Mouse (Mus musculus) urinary bladder, adult 2 months (tissue): ENCODE measurements around the gene Abl1. TPM values are rescaled to one million over a fixed set of nuclear protein-coding genes. Genes with fewer than 3 reads are reported as not detected.

Source experiments
- DNase-seq: peaks from one replicate; pipeline ENCODE4 v3.0.0; 2022; ENCODE audit warnings: low spot score
- polyA plus RNA-seq: library from polyadenylated mRNA; depleted of rRNA; stranded (reverse); fragments of >200 nt; gene quantifications from 2 replicates; pipeline ENCODE4 v1.2.3, GENCODE M21; 2012; rRNA removed

Abl1 gene
- polyA plus RNA-seq, 1 experiment: 62.8 TPM

GRCm38 (mm10) chr2:31825469-31825911 is 137.3 kb downstream of the Abl1 start:
- no peak for DNase-seq

- no peak for DNase-seq
Observed at GRCm38 (mm10) chr2:31826094-31827085, 138.2 kb downstream of the Abl1 start.

- no peak for DNase-seq
Observed at GRCm38 (mm10) chr2:31827877-31828276, 139.7 kb downstream of the Abl1 start.

GRCm38 (mm10) chr2:31828311-31828825 is 140.2 kb downstream of the Abl1 start:
- no peak for DNase-seq

- no peak for DNase-seq
Observed at GRCm38 (mm10) chr2:31836091-31836490, 147.9 kb downstream of the Abl1 start.

- no peak for DNase-seq
Observed at GRCm38 (mm10) chr2:31836985-31837384, 148.8 kb downstream of the Abl1 start.

GRCm38 (mm10) chr2:31838868-31839267 is 150.7 kb downstream of the Abl1 start:
- no peak for DNase-seq

- no peak for DNase-seq
Observed at GRCm38 (mm10) chr2:31844729-31845136, 156.6 kb downstream of the Abl1 start.

- no peak for DNase-seq
Observed at GRCm38 (mm10) chr2:31845512-31845895, 157.3 kb downstream of the Abl1 start.

GRCm38 (mm10) chr2:31845896-31846691 is 157.9 kb downstream of the Abl1 start, which contains the start of gene Fibcd1:
TSS of gene Fibcd1 (minus strand) at chr2:31846005.
- DNase-seq: no peak

- no peak for DNase-seq
Observed at GRCm38 (mm10) chr2:31846692-31847660, 158.8 kb downstream of the Abl1 start.

- DNase-seq: no peak
Observed at GRCm38 (mm10) chr2:31847908-31848307, 159.7 kb downstream of the Abl1 start.

GRCm38 (mm10) chr2:31850141-31850540 is 162.0 kb downstream of the Abl1 start:
- DNase-seq: no peak

Other genes with a start within 250 kb of the Abl1 start
- gene Ass1, start 218.2 kb upstream of the Abl1 start, polyA plus RNA-seq: 34.7 and 39.5 TPM in 2 replicates
- gene Fubp3, start 115.7 kb upstream of the Abl1 start, polyA plus RNA-seq: 23.9 and 32.4 TPM in 2 replicates
- not detected in 2 replicates for gene Prdm12, start 48.3 kb upstream of the Abl1 start, polyA plus RNA-seq
- 22.0 and 24.5 TPM in 2 replicates for gene Exosc2, start 17.7 kb upstream of the Abl1 start, polyA plus RNA-seq
- gene Qrfp, start 122.2 kb downstream of the Abl1 start, polyA plus RNA-seq: 0.03 TPM in 2 replicates
- gene Fibcd1, start 157.6 kb downstream of the Abl1 start, polyA plus RNA-seq: 0.01 and 0.04 TPM in 2 replicates
- 2.8 and 4.1 TPM in 2 replicates for gene Lamc3, start 198.9 kb downstream of the Abl1 start, polyA plus RNA-seq